In the genomic region with DNA sequence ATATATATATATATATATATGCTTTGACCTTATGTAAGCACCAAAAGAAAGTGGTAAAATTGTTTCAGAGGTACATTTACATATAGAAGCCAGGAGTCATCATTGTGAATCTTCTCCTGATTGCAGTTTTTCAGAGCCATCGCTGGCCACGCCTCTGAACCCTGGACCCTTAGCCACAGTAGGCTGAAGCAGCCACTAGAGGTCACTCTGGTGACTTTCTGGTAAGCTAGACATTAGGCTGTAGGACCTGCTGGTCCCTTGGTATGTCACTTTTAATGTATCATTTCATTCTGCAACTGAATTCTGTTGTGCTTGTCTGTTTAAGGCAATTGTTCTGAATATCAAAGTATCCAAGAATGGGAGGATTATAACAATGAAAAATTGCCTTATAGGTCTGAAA, we compare ENCODE assay signal across 9 mouse cellular contexts. TPM values are rescaled to one million over a fixed set of nuclear protein-coding genes. Genes with fewer than 3 reads are reported as not detected.
DNase-seq lines count a peak whose midpoint lies in the region; ATAC-seq and TF ChIP-seq lines count a peak whose summit lies in the region.
"Had no signal": no experiment of that assay in that cellular context is flagged by ENCODE, and none has a peak within 500 bp of the region (broad histone marks: within the 10 kb centered on the region; RNA-seq: fewer than 3 reads in every experiment).

No protein-coding gene starts in this region.

- H3K4me1 ChIP-seq in kidney, embryonic 15.5 days: peaks cover 5% of the 10 kb centered on the region; the same call in 1 of the 2 replicates
- no peaks in the 10 kb centered on the region for H3K4me1 ChIP-seq in ES-Bruce4 (ENCODE audit: control insufficient read depth, insufficient read depth, low read length)
- H3K4me1 ChIP-seq in limb, embryonic 14.5 days (ENCODE audit: control insufficient read depth, insufficient read depth, low read length): no peaks in the 10 kb centered on the region
- H3K4me1 ChIP-seq: neural tube, embryonic 12.5 days had no signal

- WGBS in kidney, embryonic 15.5 days: 26% methylated on average over 2 of the region's 2 CpGs
- 17% methylated on average over 2 of the region's 2 CpGs for WGBS in limb, embryonic 14.5 days

- peak; percentile 47 for DNase-seq in kidney, adult 18-20 months
- peak; percentile 76 for DNase-seq in adrenal gland, postnatal 14 days
- peak; percentile 25 for DNase-seq in gastrocnemius, postnatal 14 days
- peak; percentile 28 for DNase-seq in limb, embryonic 14.5 days (ENCODE audit: low spot score)
- DNase-seq in spleen, adult 12 weeks (ENCODE audit: low spot score): peak; percentile 15

- no peaks in the 10 kb centered on the region for H3K36me3 ChIP-seq in kidney, embryonic 15.5 days
- no peaks in the 10 kb centered on the region for H3K36me3 ChIP-seq in ES-Bruce4 (ENCODE audit: control insufficient read depth, insufficient read depth, low read length, poor library complexity, severe bottlenecking)
- no peaks in the 10 kb centered on the region for H3K36me3 ChIP-seq in limb, embryonic 14.5 days (ENCODE audit: control insufficient read depth, insufficient read depth, low read length)
- H3K36me3 ChIP-seq: neural tube, embryonic 12.5 days had no signal

- no peak for TF ChIP-seq EP300 in ES-Bruce4 (IDR thresholded peaks at IDR 0.05; ENCODE audit: insufficient read depth, low read depth, low read length)

- no peak overlapping the region for H3K4me3 ChIP-seq in kidney, embryonic 15.5 days (replicated peaks)
- no peak overlapping the region for H3K4me3 ChIP-seq in ES-Bruce4 (ENCODE audit: low read depth, low read length)
- no peak overlapping the region for H3K4me3 ChIP-seq in limb, embryonic 14.5 days (replicated peaks; ENCODE audit: low read length)
- H3K4me3 ChIP-seq: neural tube, embryonic 12.5 days had no signal

- H3K9ac ChIP-seq in kidney, embryonic 15.5 days: no peak overlapping the region
- H3K9ac ChIP-seq in ES-Bruce4 (ENCODE audit: low read depth, poor library complexity, severe bottlenecking): no peak overlapping the region
- no peak overlapping the region for H3K9ac ChIP-seq in limb, embryonic 14.5 days (ENCODE audit: low read depth, low read length, severe bottlenecking)
- H3K9ac ChIP-seq: neural tube, embryonic 12.5 days had no signal

- intact Hi-C loops in gastrocnemius, postnatal 14 days (cut with DNase I; ENCODE audit: low total_unique reads): no loop called here

- TF ChIP-seq CTCF in ES-Bruce4 (IDR thresholded peaks at IDR 0.05; ENCODE audit: low read depth, low read length): peak; percentile 68

- TF ChIP-seq POLR2A in ES-Bruce4 (IDR thresholded peaks at IDR 0.05; ENCODE audit: insufficient read depth, low read length): no peak
- TF ChIP-seq POLR2A in limb, embryonic 14.5 days (IDR thresholded peaks at IDR 0.05; ENCODE audit: borderline replicate concordance, extremely low read depth, insufficient read depth, insufficient read length): no peak

- H3K27me3 ChIP-seq in kidney, embryonic 15.5 days: no peaks in the 10 kb centered on the region
- H3K27me3 ChIP-seq in ES-Bruce4 (ENCODE audit: control insufficient read depth, insufficient read depth, low read length, poor library complexity, severe bottlenecking): no peaks in the 10 kb centered on the region
- H3K27me3 ChIP-seq in limb, embryonic 14.5 days (ENCODE audit: control insufficient read depth, insufficient read depth, low read length): no peaks in the 10 kb centered on the region
- H3K27me3 ChIP-seq: neural tube, embryonic 12.5 days had no signal

- no peaks in the 10 kb centered on the region for H3K9me3 ChIP-seq in kidney, embryonic 15.5 days (replicated peaks)
- no peaks in the 10 kb centered on the region for H3K9me3 ChIP-seq in ES-Bruce4 (replicated peaks; ENCODE audit: control insufficient read depth, insufficient read depth, low read length, poor library complexity, severe bottlenecking)
- H3K9me3 ChIP-seq in limb, embryonic 14.5 days (ENCODE audit: control insufficient read depth, low read length): no peaks in the 10 kb centered on the region
- H3K9me3 ChIP-seq: neural tube, embryonic 12.5 days had no signal

- no peak for ATAC-seq in kidney, embryonic 15.5 days (replicated peaks; ENCODE audit: low FRiP score)
- no peak for ATAC-seq in limb, embryonic 14.5 days (ENCODE audit: low FRiP score, low read depth)

- no peak overlapping the region for H3K4me2 ChIP-seq in kidney, embryonic 15.5 days
- H3K4me2 ChIP-seq in limb, embryonic 14.5 days (replicated peaks; ENCODE audit: low read depth, low read length, severe bottlenecking): no peak overlapping the region
- H3K4me2 ChIP-seq: neural tube, embryonic 12.5 days had no signal

- H3K27ac ChIP-seq in kidney, embryonic 15.5 days: no peak overlapping the region
- H3K27ac ChIP-seq in ES-Bruce4 (ENCODE audit: insufficient read depth, low read length): no peak overlapping the region
- H3K27ac ChIP-seq in limb, embryonic 14.5 days (replicated peaks; ENCODE audit: low read depth, low read length): no peak overlapping the region
- H3K27ac ChIP-seq: neural tube, embryonic 12.5 days had no signal

RNA-seq across cellular contexts. Expression of gene Serpinb1c, which starts 2.6 kb away (rescaled TPM):
- not detected in 2 replicates for polyA plus RNA-seq in kidney, embryonic 15.5 days (2015; fragmentation: Nextera tagmentation; extraction: Ambion mirVana)
- polyA plus RNA-seq in ES-Bruce4 (2011; ENCODE audit: insufficient read depth, insufficient read length, low read depth, missing spikeins): not detected in 2 replicates
- not detected in 2 replicates for total RNA-seq in adrenal gland, postnatal 14 days (2021)
- under 1 TPM; 0.57 to 0.58 TPM for total RNA-seq in gastrocnemius, postnatal 14 days (2021)
- not detected in 2 replicates for polyA plus RNA-seq in limb, embryonic 14.5 days (2012; rRNA removed)
- not detected in 2 replicates for polyA plus RNA-seq in limb, embryonic 14.5 days (2014; fragmentation: Nextera tagmentation; extraction: Ambion mirVana)
- polyA plus RNA-seq: gonadal fat pad, adult 2 months; neural tube, embryonic 12.5 days had no signal

RNA-seq across cellular contexts. Expression of gene Serpinb1a, which starts 49.7 kb away (rescaled TPM):
- polyA plus RNA-seq in kidney, embryonic 15.5 days (2015; fragmentation: Nextera tagmentation; extraction: Ambion mirVana): 12.4 and 13.4 TPM in 2 replicates
- 1.6 and 2.1 TPM in 2 replicates for polyA plus RNA-seq in ES-Bruce4 (2011; ENCODE audit: insufficient read depth, insufficient read length, low read depth, missing spikeins)
- total RNA-seq in adrenal gland, postnatal 14 days (2021): 65.7 and 67.1 TPM in 2 replicates
- 1 to 10 TPM; 6.9 to 7.4 TPM for total RNA-seq in gastrocnemius, postnatal 14 days (2021)
- 6.9 and 8.7 TPM in 2 replicates for polyA plus RNA-seq in limb, embryonic 14.5 days (2012; rRNA removed)
- polyA plus RNA-seq in limb, embryonic 14.5 days (2014; fragmentation: Nextera tagmentation; extraction: Ambion mirVana): 19.4 and 23.3 TPM in 2 replicates

Comparison
In these comparisons a context has a peak if more than half of its experiments do, and no peak if none do; other contexts are left out.
1. DNase-seq: peak in every context shown above with its lines; median percentile 76 in adrenal gland, postnatal 14 days; 47 in kidney, adult 18-20 months; 28 in limb, embryonic 14.5 days; 25 in gastrocnemius, postnatal 14 days; 15 in spleen, adult 12 weeks.